Mouse (Mus musculus) thymus, adult 2 months (tissue): ENCODE measurements around the gene Kpnb1.

ENCODE experiments used
- CTCF ChIP-seq: fragments of 200-500 bp; IDR thresholded peaks from 2 replicates; pipeline ENCODE4 v1.5.1; 2012; ENCODE audit warnings: mild to moderate bottlenecking, control low read depth, low read length, moderate library complexity, borderline replicate concordance; ENCODE audit not compliant: control insufficient read depth, poor library complexity, insufficient read depth; ENCODE audit errors: extremely low read depth
- POLR2A ChIP-seq: fragments of 200-500 bp; IDR thresholded peaks from 2 replicates; pipeline ENCODE4 v1.6.1; 2012; ENCODE audit warnings: mild to moderate bottlenecking, low read length, control low read depth, moderate library complexity; ENCODE audit not compliant: control insufficient read depth, poor library complexity, insufficient read depth; ENCODE audit errors: extremely low read depth

DNA sequence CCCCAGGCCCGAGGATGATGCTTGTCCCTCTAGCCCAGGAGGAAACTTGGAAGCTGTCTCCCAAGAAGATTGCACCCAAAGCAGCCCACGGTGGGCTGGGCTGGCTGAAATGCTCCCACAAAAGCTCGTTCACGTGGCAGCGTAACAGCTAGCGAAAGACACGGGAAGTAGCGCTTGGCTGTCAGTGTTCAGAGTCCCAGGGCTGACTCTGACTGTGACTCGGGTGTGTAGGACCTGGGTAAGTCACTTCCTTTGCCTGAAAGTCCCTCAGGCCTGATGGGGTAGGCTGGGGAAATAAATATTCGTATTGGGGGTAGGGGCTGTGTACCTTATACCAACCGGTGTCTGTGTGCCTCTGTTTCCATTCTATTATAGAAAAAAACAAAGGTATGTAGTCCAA is 71.9 kb downstream of the Kpnb1 start:
- no peak for TF ChIP-seq CTCF
- no peak for TF ChIP-seq POLR2A
